Mouse (Mus musculus) ES-E14 (cell line): ENCODE measurements around the gene Klhl33.

Experiments
- HCFC1 ChIP-seq: IDR thresholded peaks from 2 replicates; pipeline ENCODE4 v1.6.1; 2012; ENCODE audit warnings: low read length, inconsistent platforms, borderline replicate concordance; ENCODE audit not compliant: insufficient read depth
- MAFK ChIP-seq: IDR thresholded peaks from 2 replicates; pipeline ENCODE4 v1.6.1; 2014; ENCODE audit warnings: mild to moderate bottlenecking, low read depth, low read length, inconsistent platforms; ENCODE audit not compliant: insufficient read depth

DNA sequence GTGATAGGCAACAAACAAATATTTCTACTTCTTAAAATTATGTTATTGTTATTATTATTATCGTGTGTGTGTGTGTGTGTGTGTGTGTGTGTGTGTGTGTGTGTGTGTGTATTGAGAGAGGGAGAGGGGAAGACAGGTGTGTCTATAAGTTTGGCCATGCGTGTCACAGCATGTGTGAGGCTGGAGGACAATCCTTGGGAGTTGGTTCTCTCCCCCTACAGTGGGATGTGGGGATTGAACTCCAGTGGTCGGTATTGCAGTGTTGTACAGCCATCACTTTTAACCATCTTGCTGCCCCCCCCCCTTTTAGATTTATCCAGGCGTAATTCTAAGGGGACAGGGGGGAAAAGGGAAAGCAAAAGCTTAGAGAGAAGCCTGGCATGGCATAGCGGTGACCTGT is 28.7 kb downstream of the Klhl33 start:
- TF ChIP-seq MAFK (no peak), HCFC1 (no peak)
